ENCODE assay signal across 22 mouse cellular contexts in the genomic region with DNA sequence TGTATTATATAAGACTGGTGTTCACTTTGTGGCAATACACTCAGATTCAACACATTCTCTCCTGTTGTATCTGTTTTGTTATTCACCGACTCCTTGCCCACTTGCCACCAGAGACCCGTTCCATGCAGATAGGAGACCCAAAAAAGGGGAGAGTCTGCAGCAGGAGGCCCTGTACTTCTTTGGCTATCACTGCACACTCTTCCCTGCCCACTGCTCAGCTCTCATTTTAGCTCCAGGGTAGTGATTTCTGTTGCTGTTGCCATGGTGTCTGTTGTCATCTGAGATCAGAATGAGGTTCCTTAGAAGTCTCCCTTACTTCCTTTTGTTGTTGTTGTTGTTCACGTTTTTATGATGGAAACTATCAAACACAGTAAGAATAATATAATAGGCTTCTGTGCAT. TPM values are rescaled to one million over a fixed set of nuclear protein-coding genes. Genes with fewer than 3 reads are reported as not detected.
"Had no signal": no experiment of that assay in that cellular context is flagged by ENCODE, and none has a peak within 500 bp of the region (broad histone marks: within the 10 kb centered on the region; RNA-seq: fewer than 3 reads in every experiment).

No protein-coding gene starts in this region.

- H3K27ac ChIP-seq: gastrocnemius, adult 2 months; heart, adult 2 months; heart, embryonic 13.5 days; heart, embryonic 15.5 days; hindbrain, embryonic 10.5 days; hindbrain, embryonic 12.5 days; hindbrain, embryonic 14.5 days; intestine, embryonic 15.5 days; limb, embryonic 10.5 days; limb, embryonic 12.5 days; liver, embryonic 13.5 days; liver, embryonic 15.5 days had no signal

- H3K4me3 ChIP-seq: gastrocnemius, adult 2 months; heart, adult 2 months; heart, embryonic 13.5 days; heart, embryonic 15.5 days; hindbrain, embryonic 10.5 days; hindbrain, embryonic 12.5 days; intestine, embryonic 15.5 days; limb, embryonic 10.5 days; limb, embryonic 12.5 days; liver, embryonic 13.5 days; liver, embryonic 15.5 days had no signal

- DNase-seq: gastrocnemius, adult 2 months; gastrocnemius, postnatal 10 days; gastrocnemius, postnatal 25 days; heart, adult 2 months; heart, postnatal 4 days; kidney, adult 18-20 months; kidney, adult 8-10 months; kidney, postnatal 10 days; kidney, postnatal 25 days; kidney, postnatal 4 days; liver; liver, embryonic 13.5 days had no signal

RNA-seq across cellular contexts. Expression of gene Sv2b, which starts 34.5 kb away (rescaled TPM):
- total RNA-seq: granulocyte monocyte progenitor cell, adult 5-6 weeks had no signal
